Mouse (Mus musculus): ENCODE data around the gene Olfr152. TPM values are rescaled to one million over a fixed set of nuclear protein-coding genes. Genes with fewer than 3 reads are reported as not detected.

Olfr152 gene
- polyA plus RNA-seq, 1 experiment = not detected

GRCm38 (mm10) chr2:87830233-87830632 is 51.0 kb downstream of the Olfr152 start, which contains the start of gene Olfr1148:
Gene Olfr1148, plus strand, starts transcription at chr2:87830533.
- Histone ChIP-seq H3K4me1 (ENCODE audit: control insufficient read depth, insufficient read depth, low read length) (no peaks in the 10 kb centered on the region), H3K27ac (ENCODE audit: control insufficient read depth, insufficient read depth, low read depth, low read length) (no peak within 1 kb of the TSS), H3K4me3 (ENCODE audit: control insufficient read depth, low read depth, low read length) (no peak within 1 kb of the TSS), H3K27me3 (ENCODE audit: control insufficient read depth, insufficient read depth, low read length) (no peaks in the 10 kb centered on the region), H3K36me3 (ENCODE audit: control insufficient read depth, insufficient read depth, low read length) (no peaks in the 10 kb centered on the region)
- no peak for TF ChIP-seq CTCF (IDR thresholded peaks at IDR 0.05; ENCODE audit: control insufficient read depth, insufficient read depth, insufficient replicate concordance, low read depth, low read length)

Other genes with a start within 250 kb of the Olfr152 start
- 0.08 and 0.42 TPM in 2 replicates for gene Olfr153, start 247.7 kb upstream of the Olfr152 start, polyA plus RNA-seq (2012; rRNA removed)
- not detected in 2 replicates for gene Olfr1128, start 233.9 kb upstream of the Olfr152 start, polyA plus RNA-seq (2012; rRNA removed)
- gene Olfr1129, start 205.6 kb upstream of the Olfr152 start, polyA plus RNA-seq (2012; rRNA removed) = not detected in 2 replicates
- gene Olfr1130, start 173.3 kb upstream of the Olfr152 start, polyA plus RNA-seq (2012; rRNA removed) = not detected in 2 replicates
- not detected in 2 replicates for gene Olfr1131, start 152.4 kb upstream of the Olfr152 start, polyA plus RNA-seq (2012; rRNA removed)
- not detected in 2 replicates for gene Olfr1132, start 141.9 kb upstream of the Olfr152 start, polyA plus RNA-seq (2012; rRNA removed)
- gene Olfr1133, start 132.1 kb upstream of the Olfr152 start, polyA plus RNA-seq (2012; rRNA removed) = not detected in 2 replicates
- gene Olfr1134, start 121.0 kb upstream of the Olfr152 start, polyA plus RNA-seq (2012; rRNA removed) = not detected in 2 replicates
- gene Olfr1135, start 105.8 kb upstream of the Olfr152 start, polyA plus RNA-seq (2012; rRNA removed) = not detected in 2 replicates
- not detected in 2 replicates for gene Olfr1136, start 85.5 kb upstream of the Olfr152 start, polyA plus RNA-seq (2012; rRNA removed)
- not detected in 2 replicates for gene Olfr1137, start 66.3 kb upstream of the Olfr152 start, polyA plus RNA-seq (2012; rRNA removed)
- gene Olfr1138, start 39.5 kb upstream of the Olfr152 start, polyA plus RNA-seq (2012; rRNA removed) = not detected in 2 replicates
- not detected in 2 replicates for gene Olfr1140, start 35.7 kb upstream of the Olfr152 start, polyA plus RNA-seq (2012; rRNA removed)
- not detected in 2 replicates for gene Olfr1141, start 25.5 kb upstream of the Olfr152 start, polyA plus RNA-seq (2012; rRNA removed)
- gene Olfr1143, start 21.1 kb downstream of the Olfr152 start, polyA plus RNA-seq (2012; rRNA removed) = not detected in 2 replicates
- not detected in 2 replicates for gene Olfr1145, start 30.3 kb downstream of the Olfr152 start, polyA plus RNA-seq (2012; rRNA removed)
- not detected in 2 replicates for gene Olfr1148, start 51.0 kb downstream of the Olfr152 start, polyA plus RNA-seq (2012; rRNA removed)
- not detected in 2 replicates for gene Olfr1150-ps1, start 64.5 kb downstream of the Olfr152 start, polyA plus RNA-seq (2012; rRNA removed)
- not detected in 2 replicates for gene Olfr1151, start 76.4 kb downstream of the Olfr152 start, polyA plus RNA-seq (2012; rRNA removed)
- not detected in 2 replicates for gene Olfr1152, start 87.0 kb downstream of the Olfr152 start, polyA plus RNA-seq (2012; rRNA removed)
- gene Olfr1153, start 115.5 kb downstream of the Olfr152 start, polyA plus RNA-seq (2012; rRNA removed) = not detected in 2 replicates
- gene Olfr1154, start 125.7 kb downstream of the Olfr152 start, polyA plus RNA-seq (2012; rRNA removed) = not detected in 2 replicates
- gene Olfr1155, start 165.7 kb downstream of the Olfr152 start, polyA plus RNA-seq (2012; rRNA removed) = not detected in 2 replicates
- gene Olfr1156, start 173.6 kb downstream of the Olfr152 start, polyA plus RNA-seq (2012; rRNA removed) = not detected in 2 replicates
- gene Olfr1157, start 188.8 kb downstream of the Olfr152 start, polyA plus RNA-seq (2012; rRNA removed) = not detected in 2 replicates
- not detected in 2 replicates for gene Olfr74, start 195.2 kb downstream of the Olfr152 start, polyA plus RNA-seq (2012; rRNA removed)
- gene Olfr1158, start 210.6 kb downstream of the Olfr152 start, polyA plus RNA-seq (2012; rRNA removed) = not detected in 2 replicates
- gene Olfr1160, start 228.8 kb downstream of the Olfr152 start, polyA plus RNA-seq (2012; rRNA removed) = not detected in 2 replicates
- gene Olfr1161, start 243.3 kb downstream of the Olfr152 start, polyA plus RNA-seq (2012; rRNA removed) = not detected in 2 replicates